Mouse (Mus musculus) liver, adult 2 months (tissue): Measurements from ENCODE around the gene Atp6v0d1. TPM values are rescaled to one million over a fixed set of nuclear protein-coding genes. Genes with fewer than 3 reads are reported as not detected.
A peak's percentile ranks its signal among the peaks of the same experiment; 100 is the strongest.

Experiments
- DNase-seq: peaks from one replicate; pipeline ENCODE4 v3.0.0-alpha.2; 2011; ENCODE audit warnings: low read depth, low spot score; ENCODE audit errors: extremely low read depth
- H3K27ac ChIP-seq: fragments of 200-500 bp; replicated peaks from 2 replicates; pipeline ENCODE4 v1.5.1; 2012; ENCODE audit warnings: low read depth, mild to moderate bottlenecking, control low read depth, inconsistent platforms, low read length; ENCODE audit not compliant: insufficient read depth
- H3K27me3 ChIP-seq: fragments of 200-500 bp; 2 replicates; pipeline ENCODE4 v1.6.1; 2012; ENCODE audit warnings: mild to moderate bottlenecking, moderate library complexity, low read length, inconsistent platforms; ENCODE audit not compliant: control insufficient read depth, insufficient read depth
- H3K36me3 ChIP-seq: fragments of 200-500 bp; 2 replicates; pipeline ENCODE4 v1.6.1; 2012; ENCODE audit warnings: low read length, inconsistent platforms; ENCODE audit not compliant: control insufficient read depth, insufficient read depth
- H3K4me1 ChIP-seq: fragments of 200-500 bp; 2 replicates; pipeline ENCODE4 v1.6.1; 2011; ENCODE audit warnings: low read length; ENCODE audit not compliant: control insufficient read depth, insufficient read depth
- H3K4me3 ChIP-seq: fragments of 200-500 bp; 2 replicates; pipeline ENCODE4 v1.5.1; 2011; ENCODE audit warnings: low read depth, mild to moderate bottlenecking, control low read depth, low read length, moderate library complexity; ENCODE audit not compliant: insufficient read depth
- H3K79me2 ChIP-seq: fragments of 200-500 bp; 2 replicates; pipeline ENCODE4 v1.6.1; 2012; ENCODE audit warnings: inconsistent platforms, mild to moderate bottlenecking, low read length, moderate library complexity; ENCODE audit not compliant: control insufficient read depth, insufficient read depth
- H3K9ac ChIP-seq: fragments of 200-500 bp; 2 replicates; pipeline ENCODE4 v1.6.1; 2012; ENCODE audit warnings: low read depth, mild to moderate bottlenecking, control low read depth, inconsistent platforms, low read length
- CTCF ChIP-seq: fragments of 200-500 bp; IDR thresholded peaks from 2 replicates; pipeline ENCODE4 v1.5.1; 2011; ENCODE audit warnings: low read depth, low read length, control low read depth
- POLR2A ChIP-seq: fragments of 200-500 bp; IDR thresholded peaks from 2 replicates; pipeline ENCODE4 v1.6.1; 2011; ENCODE audit warnings: low read length, control low read depth; ENCODE audit not compliant: insufficient read depth; ENCODE audit errors: extremely low read depth
- WGBS: fragments of 180-500 bp; shearing (Covaris S2); methylation state at CpG from one replicate; pipeline ENCODE4 v1.1.7; 2018; 5-methylcytosine and 5-hydroxymethylcytosine counted together
- polyA plus RNA-seq: library from polyadenylated mRNA; depleted of rRNA; stranded (reverse); fragments of >200 nt; gene quantifications from 2 replicates; pipeline ENCODE4 v1.2.3, GENCODE M21; 2012
- total RNA-seq: library from RNA; depleted of rRNA; stranded (reverse); fragments of >200 nt; gene quantifications from 2 replicates; pipeline ENCODE4 v1.2.3, GENCODE M21; 2014

Atp6v0d1 gene
- total and polyA plus RNA-seq, 2 experiments, result 63.5 to 82.0 TPM

DNA sequence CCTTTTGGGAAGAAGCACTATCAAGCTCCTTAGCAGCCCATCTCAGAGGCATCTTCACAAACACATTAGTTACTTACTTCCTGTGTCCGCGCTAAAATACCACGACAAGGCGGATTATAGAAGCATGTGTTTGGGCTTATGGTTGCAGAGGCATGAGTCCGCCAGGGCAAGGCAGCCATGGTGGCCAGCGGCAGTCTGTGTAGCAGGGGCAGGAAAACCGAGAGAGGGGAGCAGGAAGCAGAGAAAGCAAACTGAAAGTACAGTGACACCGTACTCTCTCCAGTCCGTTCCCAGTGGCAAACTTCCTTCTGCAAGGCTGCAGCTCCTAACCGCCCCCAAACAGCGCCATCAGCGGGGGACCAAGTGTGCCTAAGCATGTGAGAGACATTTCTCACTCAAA is 66.1 kb downstream of the Atp6v0d1 start:
- H3K4me1 ChIP-seq, result peaks cover 3% of the 10 kb centered on the region
- peak overlapping the region; percentile 52 for H3K9ac ChIP-seq
- 53% methylated on average over 12 of the region's 12 CpGs for WGBS
- no peak for DNase-seq
- peak overlapping the region; percentile 13 for H3K27ac ChIP-seq
- H3K79me2 ChIP-seq, result no peaks in the 10 kb centered on the region
- TF ChIP-seq POLR2A, result no peak
- TF ChIP-seq CTCF, result no peak
- H3K36me3 ChIP-seq, result no peaks in the 10 kb centered on the region
- peak overlapping the region; percentile 66 for H3K4me3 ChIP-seq
- H3K27me3 ChIP-seq, result no peaks in the 10 kb centered on the region

DNA sequence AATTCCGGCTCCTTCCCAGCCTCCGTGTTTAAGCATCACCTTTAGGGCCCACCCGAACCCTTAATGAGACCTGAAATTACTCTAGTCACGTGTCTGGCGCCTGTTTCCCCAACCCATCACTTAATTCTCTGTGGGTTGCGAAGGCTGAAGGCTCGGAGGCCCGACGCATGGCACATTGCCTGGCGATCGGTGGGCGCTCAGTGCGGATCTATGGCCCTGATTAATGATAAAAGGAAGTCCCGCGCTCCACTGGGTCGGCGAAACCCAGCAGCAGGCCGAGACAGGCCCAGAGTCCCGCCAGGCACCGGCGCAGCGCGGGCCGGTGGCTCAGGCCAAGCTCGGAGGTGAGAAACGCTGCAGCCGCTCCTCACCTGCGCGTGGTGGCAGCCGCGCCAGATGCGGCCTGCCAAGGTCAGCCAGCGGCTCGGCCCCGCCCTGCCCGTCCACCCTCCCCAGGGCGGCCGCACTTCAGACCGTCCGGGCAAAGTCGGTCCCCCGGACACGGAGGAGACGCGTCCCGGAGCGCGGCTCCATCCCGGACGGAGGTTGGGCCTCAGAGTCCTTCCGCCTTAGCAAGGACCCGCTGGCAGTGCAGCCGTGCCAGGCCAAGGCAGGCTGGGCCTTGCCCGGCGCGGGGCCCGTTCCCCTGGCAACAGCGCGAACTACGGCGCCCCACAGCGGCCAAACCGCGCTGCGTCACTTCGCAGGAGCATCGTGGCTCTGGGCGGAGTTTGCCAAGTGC is 69.2 kb downstream of the Atp6v0d1 start, which contains the start of gene Zdhhc1:
Gene Zdhhc1 (minus strand): TSS at position 464 of the 742 bp plus-strand sequence.
- H3K4me1 ChIP-seq, result peaks cover 3% of the 10 kb centered on the region
- no peaks in the 10 kb centered on the region for H3K36me3 ChIP-seq
- no peaks in the 10 kb centered on the region for H3K79me2 ChIP-seq
- TF ChIP-seq CTCF, result peak; percentile 67
- no peak for TF ChIP-seq POLR2A
- DNase-seq, result peak; percentile 60
- 5% methylated on average over 67 of the region's 68 CpGs for WGBS
- peak within 1 kb of the TSS; percentile 40; the same call in 1 of the 2 replicates for H3K27ac ChIP-seq
- no peaks in the 10 kb centered on the region for H3K27me3 ChIP-seq
- peak within 1 kb of the TSS; percentile 77 for H3K9ac ChIP-seq
- H3K4me3 ChIP-seq, result peak within 1 kb of the TSS; percentile 89

DNA sequence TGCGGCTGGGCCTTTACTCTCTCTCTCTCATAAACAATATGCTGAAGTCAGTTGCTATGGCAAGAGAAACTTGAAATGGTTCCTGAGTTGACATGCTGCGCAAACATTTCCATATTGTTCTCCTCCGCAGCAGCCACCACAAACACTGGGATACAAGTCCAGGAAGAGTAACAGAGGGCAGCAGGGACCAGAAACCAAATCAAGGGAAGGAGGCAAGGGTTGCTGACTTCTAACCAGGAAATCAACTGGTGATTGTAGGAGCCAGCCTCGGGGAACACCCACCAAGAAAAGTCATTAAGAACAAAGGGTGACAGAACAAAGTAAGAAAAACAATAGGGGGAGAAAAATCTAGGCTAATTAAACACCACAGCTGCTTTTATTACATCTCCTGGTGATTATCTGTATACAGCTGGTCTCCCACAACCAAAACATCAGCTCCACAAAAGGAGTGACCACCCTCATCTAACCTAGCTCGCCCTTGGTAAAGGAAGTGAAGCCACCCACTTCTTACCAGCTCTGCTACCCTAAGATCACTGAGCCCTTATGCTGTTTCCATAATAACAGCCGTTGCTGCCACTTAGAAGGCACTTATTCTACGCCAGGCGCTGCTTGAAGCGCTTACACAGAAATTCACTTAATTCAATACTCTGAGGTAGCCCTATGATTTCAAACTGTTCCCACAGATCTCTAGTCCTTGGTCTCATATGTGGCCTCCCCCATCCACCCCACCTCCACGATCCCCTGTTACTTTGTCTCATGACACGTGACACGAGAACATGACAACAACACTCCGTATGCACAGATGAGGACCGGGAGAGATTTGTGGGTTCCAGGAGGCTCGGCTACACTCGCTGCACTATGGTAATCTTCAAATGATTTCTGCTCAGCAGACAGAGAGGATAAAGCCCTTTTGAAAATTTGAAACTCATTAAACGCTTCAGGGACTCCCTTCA is 70.2 kb downstream of the Atp6v0d1 start:
- no peak for TF ChIP-seq POLR2A
- TF ChIP-seq CTCF, result no peak
- Histone ChIP-seq H3K36me3 (no peaks in the 10 kb centered on the region), H3K9ac (no peak overlapping the region), H3K27ac (no peak overlapping the region), H3K27me3 (no peaks in the 10 kb centered on the region; the same call in 1 of the 2 replicates), H3K4me1 (peaks cover 3% of the 10 kb centered on the region), H3K4me3 (no peak overlapping the region; the same call in 1 of the 2 replicates), H3K79me2 (no peaks in the 10 kb centered on the region)
- no peak for DNase-seq
- 77% methylated on average over 17 of the region's 17 CpGs for WGBS

DNA sequence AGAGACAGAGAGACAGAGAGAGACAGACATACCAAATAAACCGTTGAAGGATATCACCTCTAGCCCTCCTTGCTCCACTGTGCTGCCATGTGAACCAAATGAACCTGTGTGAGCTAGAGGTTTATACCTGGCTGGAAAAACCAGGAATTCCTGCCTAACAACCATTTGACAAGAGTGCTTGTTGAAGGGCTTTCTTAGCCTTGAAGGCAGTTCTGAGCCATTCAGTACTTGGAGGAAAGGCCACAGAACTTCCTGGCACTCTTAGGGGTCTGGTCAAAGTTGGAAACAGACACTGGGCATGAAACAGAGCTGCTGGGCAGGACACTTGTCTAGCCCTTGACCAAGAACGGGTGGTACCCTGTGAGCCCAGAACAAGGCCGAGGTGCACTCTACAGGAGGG is 71.3 kb downstream of the Atp6v0d1 start:
- H3K27me3 ChIP-seq, result no peaks in the 10 kb centered on the region; the same call in 1 of the 2 replicates
- H3K4me1 ChIP-seq, result peaks cover 3% of the 10 kb centered on the region
- H3K27ac ChIP-seq, result no peak overlapping the region
- WGBS, result 91% methylated on average over 3 of the region's 3 CpGs
- TF ChIP-seq CTCF (no peak), POLR2A (no peak)
- DNase-seq, result no peak
- no peak overlapping the region for H3K4me3 ChIP-seq
- H3K9ac ChIP-seq, result no peak overlapping the region
- H3K36me3 ChIP-seq, result no peaks in the 10 kb centered on the region
- H3K79me2 ChIP-seq, result no peaks in the 10 kb centered on the region

DNA sequence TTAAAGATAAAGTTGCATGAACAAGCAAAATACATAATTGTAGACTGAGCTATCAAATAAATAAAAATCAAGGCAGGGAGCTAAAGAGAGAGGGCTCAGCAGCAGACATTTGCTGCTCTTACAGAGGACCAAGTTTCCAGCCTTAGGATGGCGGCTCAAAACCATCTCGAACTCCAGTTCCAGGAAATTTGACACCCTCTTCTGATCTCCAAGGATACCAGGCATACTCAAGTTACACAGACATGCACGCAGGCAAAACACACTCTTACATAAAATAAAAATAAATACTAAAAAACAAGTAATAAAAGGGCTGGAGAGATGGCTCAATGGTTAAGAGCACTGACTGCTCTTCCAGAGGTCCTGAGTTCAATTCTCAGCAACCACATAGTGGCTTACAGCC is 72.4 kb downstream of the Atp6v0d1 start:
- no peaks in the 10 kb centered on the region for H3K79me2 ChIP-seq
- H3K4me3 ChIP-seq, result no peak overlapping the region
- peaks cover 3% of the 10 kb centered on the region for H3K4me1 ChIP-seq
- no peaks in the 10 kb centered on the region; the same call in 1 of the 2 replicates for H3K27me3 ChIP-seq
- TF ChIP-seq CTCF (no peak), POLR2A (no peak)
- no peak for DNase-seq
- no peaks in the 10 kb centered on the region for H3K36me3 ChIP-seq
- no peak overlapping the region for H3K27ac ChIP-seq
- no peak overlapping the region for H3K9ac ChIP-seq
- 85% methylated on average over 3 of the region's 3 CpGs for WGBS
